Mouse (Mus musculus) Muller cell, postnatal 12 days (primary cell): ENCODE data around the gene Trim75.

Source experiments
- DNase-seq: peaks from one replicate; pipeline ENCODE4 v3.0.0-alpha.2; 2015; ENCODE audit errors: inconsistent ontology term

The Trim75 gene

GRCm38 (mm10) chr8:64944831-64945230 is 42.8 kb downstream of the Trim75 start:
- DNase-seq = no peak

- no peak for DNase-seq
These were observed 44.7 kb downstream of the Trim75 start for GRCm38 (mm10) chr8:64942946-64943345.

GRCm38 (mm10) chr8:64941495-64941894 is 46.1 kb downstream of the Trim75 start:
- peak; percentile 79 for DNase-seq

- DNase-seq = no peak
These were observed 46.6 kb downstream of the Trim75 start for GRCm38 (mm10) chr8:64941019-64941418.

DNA sequence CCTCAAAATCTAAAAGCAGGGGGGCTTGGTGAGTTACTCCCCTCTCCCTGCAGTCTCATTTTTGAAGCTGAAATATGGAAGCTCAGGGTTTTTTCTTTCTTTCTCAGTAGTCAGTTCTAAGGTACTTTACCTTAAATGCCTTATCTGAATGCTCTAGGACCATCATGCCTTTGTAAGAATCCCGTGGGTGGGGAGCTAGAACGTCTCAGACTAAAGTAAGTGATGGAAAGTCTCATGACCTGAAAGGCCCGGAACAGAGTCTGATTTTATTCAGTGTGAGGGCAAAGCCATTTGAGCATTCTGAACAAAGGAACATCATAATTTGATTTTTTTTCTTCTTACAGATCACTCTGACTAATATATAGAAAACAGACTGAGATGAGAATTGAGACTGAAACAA is 52.6 kb downstream of the Trim75 start:
- no peak for DNase-seq
